Mouse (Mus musculus) neural tube, embryonic 14.5 days (tissue): ENCODE data around the gene Akr7a5. TPM values are rescaled to one million over a fixed set of nuclear protein-coding genes. Genes with fewer than 3 reads are reported as not detected.

Experiments used
- ATAC-seq: fragments of 200-750 bp; cut with Nextera tagmentation; 2 replicates; pipeline ENCODE4 v1.8.0; 2017; ENCODE audit warnings: low read depth, mild to moderate bottlenecking, moderate TSS enrichment, moderate library complexity
- H3K27ac ChIP-seq: fragments of 300-500 bp; sonication (generic); 2 replicates; pipeline ENCODE4 v1.5.1; 2014; ENCODE audit warnings: low read depth, mild to moderate bottlenecking, control low read depth, low read length, moderate library complexity, mixed read lengths
- H3K27me3 ChIP-seq: fragments of 300-500 bp; sonication (generic); 2 replicates; pipeline ENCODE4 v1.6.1; 2014; ENCODE audit warnings: low read length; ENCODE audit not compliant: control insufficient read depth, insufficient read depth
- H3K36me3 ChIP-seq: fragments of 300-500 bp; sonication (generic); 2 replicates; pipeline ENCODE4 v1.6.1; 2014; ENCODE audit warnings: low read length, mixed read lengths; ENCODE audit not compliant: control insufficient read depth, insufficient read depth
- H3K4me1 ChIP-seq: fragments of 300-500 bp; sonication (generic); 2 replicates; pipeline ENCODE4 v1.6.1; 2014; ENCODE audit warnings: low read length; ENCODE audit not compliant: control insufficient read depth, insufficient read depth
- H3K4me2 ChIP-seq: fragments of 300-500 bp; sonication (generic); 2 replicates; pipeline ENCODE4 v1.6.1; 2014; ENCODE audit warnings: mild to moderate bottlenecking, low read depth, low read length, control low read depth
- H3K4me3 ChIP-seq: fragments of 300-500 bp; sonication (generic); 2 replicates; pipeline ENCODE4 v1.5.1; 2014; ENCODE audit warnings: low read depth, low read length, control low read depth, mixed read lengths
- H3K9ac ChIP-seq: fragments of 300-500 bp; sonication (generic); replicated peaks from 2 replicates; pipeline ENCODE4 v1.6.1; 2014; ENCODE audit warnings: low read depth, mild to moderate bottlenecking, control low read depth, low read length, mixed read lengths
- H3K9me3 ChIP-seq: fragments of 300-500 bp; sonication (generic); 2 replicates; pipeline ENCODE4 v1.6.1; 2016; ENCODE audit warnings: low read length; ENCODE audit not compliant: control insufficient read depth
- WGBS: fragments of 180-500 bp; shearing (Covaris S2); extraction: QIAGEN DNeasy Blood & Tissue Kit; methylation state at CpG from one replicate; pipeline ENCODE4 v1.1.7; 2014; 5-methylcytosine and 5-hydroxymethylcytosine counted together
- polyA plus RNA-seq: library from polyadenylated mRNA; unstranded; fragments of >200 nt; fragmentation: Nextera tagmentation; extraction: Ambion mirVana; gene quantifications from 2 replicates; pipeline ENCODE4 v1.2.1, GENCODE M21; 2014

Gene Akr7a5
- polyA plus RNA-seq, 1 experiment from 2014 or later = 52.8 TPM

- Histone ChIP-seq H3K4me3 (peak overlapping the region; percentile 88), H3K36me3 (peaks cover 4% of the 10 kb centered on the region; the same call in 1 of the 2 replicates), H3K27me3 (no peaks in the 10 kb centered on the region), H3K4me2 (peak overlapping the region; percentile 97), H3K4me1 (peaks cover 15% of the 10 kb centered on the region), H3K27ac (no peak overlapping the region), H3K9me3 (no peaks in the 10 kb centered on the region), H3K9ac (peak overlapping the region; percentile 79)
- ATAC-seq = no peak
- 17% methylated on average over 6 of the region's 6 CpGs for WGBS
Measured at GRCm38 (mm10) chr4:139309651-139310050, 893 bp upstream of the Akr7a5 start.

- under 1% methylated on average over 51 of the region's 53 CpGs for WGBS
- Histone ChIP-seq H3K4me2 (peak overlapping the region; percentile 97), H3K27ac (peak overlapping the region; percentile 49), H3K9me3 (no peaks in the 10 kb centered on the region), H3K36me3 (peaks cover 9% of the 10 kb centered on the region; the same call in 1 of the 2 replicates), H3K27me3 (no peaks in the 10 kb centered on the region), H3K9ac (peak overlapping the region; percentile 79), H3K4me1 (peaks cover 15% of the 10 kb centered on the region), H3K4me3 (peak overlapping the region; percentile 88)
- ATAC-seq = peak; percentile 72
Measured at GRCm38 (mm10) chr4:139310899-139311701, 556 bp downstream of the Akr7a5 start.

GRCm38 (mm10) chr4:139311707-139312106 is 1.2 kb downstream of the Akr7a5 start:
- peak overlapping the region; percentile 88 for H3K4me3 ChIP-seq
- WGBS = 23% methylated on average over 14 of the region's 14 CpGs
- ATAC-seq = no peak
- H3K4me2 ChIP-seq = peak overlapping the region; percentile 97
- H3K27me3 ChIP-seq = no peaks in the 10 kb centered on the region
- no peak overlapping the region for H3K27ac ChIP-seq
- H3K9me3 ChIP-seq = no peaks in the 10 kb centered on the region
- peaks cover 9% of the 10 kb centered on the region; the same call in 1 of the 2 replicates for H3K36me3 ChIP-seq
- H3K4me1 ChIP-seq = peaks cover 15% of the 10 kb centered on the region
- peak overlapping the region; percentile 79; the same call in 1 of the 2 replicates for H3K9ac ChIP-seq

GRCm38 (mm10) chr4:139312632-139313031 is 2.1 kb downstream of the Akr7a5 start:
- WGBS = 63% methylated on average over 4 of the region's 4 CpGs

GRCm38 (mm10) chr4:139318449-139318848 is 7.9 kb downstream of the Akr7a5 start:
- no peak for ATAC-seq
- Histone ChIP-seq H3K36me3 (peaks cover 17% of the 10 kb centered on the region), H3K27ac (no peak overlapping the region), H3K4me2 (no peak overlapping the region), H3K4me3 (no peak overlapping the region), H3K9me3 (no peaks in the 10 kb centered on the region), H3K9ac (no peak overlapping the region), H3K4me1 (no peaks in the 10 kb centered on the region), H3K27me3 (no peaks in the 10 kb centered on the region)
- 94% methylated on average over 11 of the region's 11 CpGs for WGBS

More at GRCm38 (mm10) chr4:139312632-139313031, 2.1 kb downstream of the Akr7a5 start:
- peaks cover 15% of the 10 kb centered on the region for H3K4me1 ChIP-seq
- no peak overlapping the region for H3K4me2 ChIP-seq
- no peaks in the 10 kb centered on the region for H3K27me3 ChIP-seq
- ATAC-seq = no peak
- no peak overlapping the region for H3K4me3 ChIP-seq
- H3K27ac ChIP-seq = no peak overlapping the region
- H3K36me3 ChIP-seq = peaks cover 9% of the 10 kb centered on the region; the same call in 1 of the 2 replicates
- no peaks in the 10 kb centered on the region for H3K9me3 ChIP-seq
- no peak overlapping the region for H3K9ac ChIP-seq

- Histone ChIP-seq H3K9ac (no peak overlapping the region), H3K9me3 (no peaks in the 10 kb centered on the region), H3K27ac (no peak overlapping the region), H3K4me2 (no peak overlapping the region), H3K4me3 (no peak overlapping the region), H3K36me3 (peaks cover 12% of the 10 kb centered on the region), H3K4me1 (no peaks in the 10 kb centered on the region), H3K27me3 (no peaks in the 10 kb centered on the region)
- ATAC-seq = no peak
- 96% methylated on average over 4 of the region's 4 CpGs for WGBS
Measured at GRCm38 (mm10) chr4:139319740-139320139, 9.2 kb downstream of the Akr7a5 start.

- no peaks in the 10 kb centered on the region for H3K27me3 ChIP-seq
- H3K9ac ChIP-seq = no peak overlapping the region
- WGBS = 12% methylated on average over 10 of the region's 10 CpGs
- no peak overlapping the region for H3K4me2 ChIP-seq
- ATAC-seq = no peak
- H3K4me1 ChIP-seq = no peaks in the 10 kb centered on the region
- no peak overlapping the region for H3K4me3 ChIP-seq
- no peaks in the 10 kb centered on the region for H3K36me3 ChIP-seq
- no peak overlapping the region for H3K27ac ChIP-seq
- no peaks in the 10 kb centered on the region for H3K9me3 ChIP-seq
Measured at GRCm38 (mm10) chr4:139330605-139331004, 20.1 kb downstream of the Akr7a5 start.

GRCm38 (mm10) chr4:139334631-139335295 is 24.2 kb downstream of the Akr7a5 start:
- Histone ChIP-seq H3K9ac (no peak overlapping the region), H3K27me3 (no peaks in the 10 kb centered on the region; the same call in 1 of the 2 replicates), H3K36me3 (no peaks in the 10 kb centered on the region), H3K4me1 (no peaks in the 10 kb centered on the region), H3K4me2 (no peak overlapping the region), H3K27ac (no peak overlapping the region), H3K4me3 (no peak overlapping the region), H3K9me3 (no peaks in the 10 kb centered on the region)
- WGBS = 76% methylated on average over 5 of the region's 9 CpGs
- no peak for ATAC-seq

- no peak overlapping the region for H3K27ac ChIP-seq
- no peak overlapping the region for H3K4me3 ChIP-seq
- no peaks in the 10 kb centered on the region; the same call in 1 of the 2 replicates for H3K27me3 ChIP-seq
- H3K36me3 ChIP-seq = no peaks in the 10 kb centered on the region
- H3K4me2 ChIP-seq = no peak overlapping the region
- 78% methylated on average over 7 of the region's 7 CpGs for WGBS
- no peaks in the 10 kb centered on the region for H3K4me1 ChIP-seq
- H3K9me3 ChIP-seq = no peaks in the 10 kb centered on the region
- ATAC-seq = no peak
- no peak overlapping the region for H3K9ac ChIP-seq
Measured at GRCm38 (mm10) chr4:139335507-139335906, 25.0 kb downstream of the Akr7a5 start.
